Mouse (Mus musculus) cerebellum, adult (tissue): ENCODE measurements around the gene Amz2.

ENCODE experiments used
- ATAC-seq: cut with Nextera tagmentation; 2 replicates; pipeline ENCODE4 v1.9.2; 2017; ENCODE audit warnings: mild to moderate bottlenecking, moderate library complexity, mixed read lengths; ENCODE audit not compliant: insufficient number of reproducible peaks, low FRiP score, low TSS enrichment

The Amz2 gene

GRCm38 (mm10) chr11:109468133-109468532, 42.4 kb downstream of the Amz2 start:
- no peak for ATAC-seq

GRCm38 (mm10) chr11:109470170-109470569, 44.4 kb downstream of the Amz2 start:
- ATAC-seq, result no peak

GRCm38 (mm10) chr11:109470921-109471861, 45.4 kb downstream of the Amz2 start:
- no peak for ATAC-seq

GRCm38 (mm10) chr11:109472171-109472691, 46.5 kb downstream of the Amz2 start:
- ATAC-seq, result no peak

GRCm38 (mm10) chr11:109472821-109473170, 47.0 kb downstream of the Amz2 start:
- ATAC-seq, result no peak

- peak; percentile 67 for ATAC-seq
These were observed 47.7 kb downstream of the Amz2 start, which contains the start of the genes Arsg and Slc16a6 for GRCm38 (mm10) chr11:109473171-109474085. Gene Arsg, plus strand, starts transcription at chr11:109473374. Gene Slc16a6, minus strand, starts transcription at chr11:109473598.

- ATAC-seq, result 0 out of 2 replicates have a peak, but pooled peaks have one; percentile 9
These were observed 48.5 kb downstream of the Amz2 start for GRCm38 (mm10) chr11:109474086-109474742.

GRCm38 (mm10) chr11:109474836-109475235, 49.1 kb downstream of the Amz2 start:
- no peak for ATAC-seq

- ATAC-seq, result no peak
These were observed 50.0 kb downstream of the Amz2 start for GRCm38 (mm10) chr11:109475717-109476116.

GRCm38 (mm10) chr11:109476241-109476640, 50.5 kb downstream of the Amz2 start:
- no peak for ATAC-seq

GRCm38 (mm10) chr11:109476653-109477052, 50.9 kb downstream of the Amz2 start:
- ATAC-seq, result no peak

GRCm38 (mm10) chr11:109477606-109478380, 52.0 kb downstream of the Amz2 start:
- no peak for ATAC-seq

- ATAC-seq, result no peak
These were observed 54.0 kb downstream of the Amz2 start for GRCm38 (mm10) chr11:109479575-109480285.

- no peak for ATAC-seq
These were observed 54.7 kb downstream of the Amz2 start for GRCm38 (mm10) chr11:109480440-109480839.

- ATAC-seq, result no peak
These were observed 59.8 kb downstream of the Amz2 start for GRCm38 (mm10) chr11:109485398-109486045.

GRCm38 (mm10) chr11:109487111-109487510, 61.4 kb downstream of the Amz2 start:
- no peak for ATAC-seq

GRCm38 (mm10) chr11:109487991-109488684, 62.4 kb downstream of the Amz2 start:
- no peak for ATAC-seq

GRCm38 (mm10) chr11:109489763-109490162, 64.0 kb downstream of the Amz2 start:
- ATAC-seq, result no peak
